Mouse (Mus musculus): ENCODE results near the gene Stau1. TPM values are rescaled to one million over a fixed set of nuclear protein-coding genes. Genes with fewer than 3 reads are reported as not detected.
A peak's percentile ranks its signal among the peaks of the same experiment; 100 is the strongest.

The Stau1 gene
- total RNA-seq, 2 experiments from 2014 or later, result 63.1 to 64.5 TPM

GRCm38 (mm10) chr2:166995021-166995795, 891 bp downstream of the Stau1 start:
- DNase-seq (ENCODE audit: low spot score in 2 of 2), result peak in 1 of 2 experiments; percentile 31

DNA sequence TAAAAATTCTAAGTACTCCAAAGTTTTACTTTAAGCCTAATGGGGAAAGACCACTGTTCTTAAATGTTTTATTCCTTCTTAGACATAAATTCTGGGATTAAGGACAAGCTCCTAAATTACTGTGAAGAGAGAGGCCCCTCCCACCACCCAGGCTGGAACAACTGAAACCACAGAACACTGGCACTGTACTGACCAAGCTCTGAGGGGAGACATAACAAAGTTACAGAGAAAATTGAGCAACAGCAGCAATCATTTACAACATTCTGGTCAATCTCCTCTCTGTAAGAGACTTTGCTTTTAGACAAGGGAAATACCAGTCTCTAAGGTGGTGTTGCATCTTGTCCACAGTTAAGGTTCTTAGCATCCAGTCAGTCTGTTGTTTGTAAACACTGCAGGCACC, 4.2 kb downstream of the Stau1 start:
- DNase-seq (ENCODE audit: low spot score in 2 of 2), result no peak

DNA sequence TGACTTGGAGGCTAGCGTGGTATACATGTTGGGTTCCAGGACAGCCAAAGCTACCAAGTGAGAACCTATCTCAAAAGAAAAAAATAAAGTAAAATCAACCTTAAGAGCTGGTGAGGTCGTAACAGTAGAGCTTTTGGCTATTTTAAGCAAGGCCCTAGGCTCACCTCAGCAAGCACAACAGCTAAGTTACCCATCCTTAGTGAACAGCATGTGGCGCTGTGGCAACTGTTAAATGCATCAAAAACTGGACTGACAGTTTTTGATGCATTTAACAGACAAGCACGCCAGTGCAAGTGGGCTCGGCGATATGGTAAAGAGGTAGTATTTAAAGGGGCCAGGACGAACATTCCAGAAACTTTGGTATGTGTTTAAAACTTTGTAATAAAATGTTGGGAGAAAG, 5.2 kb downstream of the Stau1 start:
- DNase-seq (ENCODE audit: low spot score in 2 of 2), result no peak

GRCm38 (mm10) chr2:166983351-166983894, 12.7 kb downstream of the Stau1 start:
- DNase-seq (ENCODE audit: low spot score in 2 of 2), result no peak

DNA sequence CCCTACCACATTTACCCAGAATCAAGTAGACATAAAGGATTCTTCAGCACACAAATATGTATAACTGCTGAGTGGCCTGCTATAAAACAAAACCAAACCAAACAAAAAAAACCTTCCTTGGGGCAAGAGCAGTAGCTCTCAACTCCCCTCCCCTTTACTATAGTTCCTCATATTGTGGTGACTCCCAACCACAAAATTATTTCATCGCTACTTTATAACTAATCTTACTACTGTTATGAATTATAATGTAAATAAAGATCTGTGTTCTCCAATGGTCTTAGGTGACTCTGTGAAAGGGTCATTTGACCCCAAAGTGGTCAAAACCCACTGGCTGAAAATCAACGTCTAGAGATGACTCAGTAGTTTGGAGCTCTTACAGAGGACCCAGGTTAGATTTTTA, 15.9 kb downstream of the Stau1 start:
- DNase-seq (ENCODE audit: low spot score in 2 of 2), result no peak

- DNase-seq (ENCODE audit: low spot score in 2 of 2), result no peak
Measured at GRCm38 (mm10) chr2:166977490-166977889, 18.6 kb downstream of the Stau1 start.

DNA sequence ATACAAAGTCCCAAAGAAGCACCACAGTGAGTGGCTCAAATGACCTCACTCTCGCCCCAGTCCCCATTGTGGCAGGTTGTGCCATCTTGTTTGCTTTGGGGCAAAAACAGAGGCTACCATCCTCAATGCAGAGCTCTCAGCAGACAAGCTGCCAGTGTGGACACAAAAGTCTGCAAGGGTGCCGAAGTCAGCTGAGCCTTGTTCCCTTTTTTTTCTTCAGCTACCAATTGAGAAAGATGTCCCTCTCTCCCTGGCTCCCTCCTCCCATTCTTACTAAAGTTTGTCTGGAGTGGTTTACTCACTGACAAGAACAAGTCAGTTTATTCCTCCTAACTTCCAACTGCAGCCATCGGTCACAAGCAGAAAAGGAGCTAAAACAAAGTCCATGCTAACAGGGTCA, 19.7 kb downstream of the Stau1 start:
- no peak for DNase-seq (ENCODE audit: low spot score in 2 of 2)

DNA sequence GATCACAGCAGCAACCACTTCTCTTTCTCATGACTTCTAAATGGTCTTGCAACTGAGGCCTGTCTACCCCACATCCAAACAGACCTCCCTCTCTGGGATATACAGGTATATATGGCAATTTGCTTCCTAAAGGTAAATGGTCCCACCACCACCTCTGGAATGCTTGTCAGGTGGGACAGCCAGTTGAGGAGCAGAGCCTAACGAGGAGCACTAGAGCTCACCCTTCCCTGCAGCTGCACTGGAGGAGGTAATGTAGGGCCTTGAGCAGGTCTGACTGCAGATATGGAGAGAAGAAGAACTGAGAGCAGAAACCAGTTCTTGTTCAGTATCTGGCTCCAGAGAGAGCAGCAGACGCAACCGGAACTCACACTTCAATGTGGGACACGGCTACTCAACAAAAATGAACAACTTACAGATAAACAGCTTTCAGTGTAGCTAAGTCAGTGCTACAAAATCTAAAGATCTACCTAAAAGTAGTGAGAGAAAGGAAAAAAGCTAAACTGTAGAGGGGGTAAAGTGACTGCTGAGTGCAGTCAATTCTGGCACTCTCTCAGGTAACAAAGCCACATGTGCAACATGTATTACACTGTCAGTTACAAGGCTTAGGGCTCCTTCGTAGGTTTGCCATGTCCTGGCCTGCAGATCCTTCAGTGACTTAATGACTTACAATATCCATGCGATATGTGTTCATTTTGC, 21.8 kb downstream of the Stau1 start:
- no peak for DNase-seq (ENCODE audit: low spot score in 2 of 2)

DNA sequence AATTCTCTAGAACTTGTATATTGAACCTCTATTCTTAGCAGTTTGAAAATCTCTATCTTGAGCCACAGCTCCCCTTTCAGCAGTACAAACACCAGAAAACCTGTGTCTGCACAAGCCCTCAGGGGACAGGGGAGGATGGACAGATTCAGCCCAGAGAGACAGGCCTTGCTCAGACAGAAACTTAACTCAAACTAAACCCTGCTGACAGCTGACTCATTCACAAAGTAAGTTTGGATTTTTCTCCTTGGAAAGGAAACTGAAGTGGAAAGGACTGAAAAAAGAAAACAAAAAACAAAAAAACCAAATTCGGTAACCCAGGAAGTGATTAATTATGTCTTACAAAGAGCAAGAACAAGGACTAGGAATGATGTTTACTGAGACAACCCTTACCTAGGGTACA, 22.9 kb downstream of the Stau1 start:
- DNase-seq (ENCODE audit: low spot score in 2 of 2), result no peak

- DNase-seq (ENCODE audit: low spot score in 2 of 2), result no peak
Measured at GRCm38 (mm10) chr2:166964773-166965172, 31.3 kb downstream of the Stau1 start.

DNA sequence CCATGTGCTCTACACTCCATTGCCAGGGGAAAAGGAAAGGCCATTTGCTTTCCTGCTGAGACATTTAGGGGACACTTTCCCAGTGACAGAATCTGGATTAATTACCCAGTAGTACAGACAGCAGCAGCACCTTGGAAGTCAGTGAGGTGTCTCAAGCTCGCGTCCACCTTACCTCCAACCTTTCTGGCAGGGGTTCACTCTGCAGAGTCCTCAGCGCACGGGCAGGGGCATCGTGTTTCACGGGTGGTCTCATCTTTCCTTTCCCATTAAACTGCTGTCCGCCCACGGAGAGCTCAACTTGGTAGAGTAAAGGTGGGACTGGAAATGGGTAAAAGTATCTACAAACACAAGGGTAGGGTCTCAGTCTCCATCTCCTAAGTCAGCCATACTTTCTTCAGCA, 32.8 kb downstream of the Stau1 start:
- DNase-seq (ENCODE audit: low spot score in 2 of 2), result no peak

DNA sequence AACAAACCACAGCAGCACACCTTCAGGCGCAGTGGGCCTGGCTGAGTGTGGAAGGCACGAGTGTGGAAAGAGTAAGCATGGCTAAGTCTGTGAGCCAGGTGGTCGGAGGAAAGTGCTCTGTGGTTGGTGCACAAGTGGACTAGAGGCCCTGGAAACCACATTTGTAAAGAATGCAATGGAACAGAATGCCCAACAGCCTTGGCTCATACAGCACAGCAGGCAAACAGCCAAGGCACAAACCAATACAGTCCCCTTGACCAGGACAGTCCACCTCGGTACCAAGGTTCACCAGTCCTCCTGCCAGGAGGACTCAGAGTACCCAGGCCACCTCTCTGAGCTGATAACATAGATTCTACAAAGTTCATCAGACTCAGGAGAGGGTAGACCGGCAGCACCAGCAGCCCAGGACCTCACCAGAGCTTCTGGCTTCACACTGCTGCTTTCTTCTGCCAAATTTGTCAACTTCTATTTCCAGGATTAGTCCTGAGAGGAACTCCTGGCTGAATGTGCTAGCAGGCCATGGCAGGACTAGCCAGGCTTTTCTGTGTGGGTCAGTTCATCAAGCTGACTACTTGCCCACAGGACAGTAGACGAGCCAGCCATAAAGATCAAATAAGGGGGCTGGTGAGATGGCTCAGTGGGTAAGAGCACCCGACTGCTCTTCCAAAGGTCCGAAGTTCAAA, 35.3 kb downstream of the Stau1 start:
- DNase-seq (ENCODE audit: low spot score in 2 of 2), result no peak

- DNase-seq (ENCODE audit: low spot score in 2 of 2), result no peak
Measured at GRCm38 (mm10) chr2:166956805-166957204, 39.3 kb downstream of the Stau1 start.

DNA sequence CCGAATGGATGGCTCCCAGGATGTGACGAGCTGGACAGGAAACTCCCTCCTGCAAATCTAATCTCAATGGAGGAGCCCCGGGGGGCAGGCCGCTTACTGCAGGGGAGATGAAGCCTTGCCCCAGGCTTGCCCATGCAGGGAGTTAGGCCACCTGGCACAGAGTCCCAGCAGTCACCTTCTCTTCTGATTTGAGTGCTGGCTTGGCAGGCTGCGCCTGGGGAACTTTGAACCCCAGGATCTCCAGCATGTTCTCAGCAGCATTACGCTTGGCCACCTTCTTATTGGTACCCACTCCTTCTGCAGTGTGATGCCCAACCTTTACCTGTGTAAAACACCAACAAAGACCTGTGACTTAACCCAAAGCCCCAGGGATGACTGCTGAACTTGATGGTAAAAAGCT, 43.9 kb downstream of the Stau1 start:
- DNase-seq (ENCODE audit: low spot score in 2 of 2), result no peak

DNA sequence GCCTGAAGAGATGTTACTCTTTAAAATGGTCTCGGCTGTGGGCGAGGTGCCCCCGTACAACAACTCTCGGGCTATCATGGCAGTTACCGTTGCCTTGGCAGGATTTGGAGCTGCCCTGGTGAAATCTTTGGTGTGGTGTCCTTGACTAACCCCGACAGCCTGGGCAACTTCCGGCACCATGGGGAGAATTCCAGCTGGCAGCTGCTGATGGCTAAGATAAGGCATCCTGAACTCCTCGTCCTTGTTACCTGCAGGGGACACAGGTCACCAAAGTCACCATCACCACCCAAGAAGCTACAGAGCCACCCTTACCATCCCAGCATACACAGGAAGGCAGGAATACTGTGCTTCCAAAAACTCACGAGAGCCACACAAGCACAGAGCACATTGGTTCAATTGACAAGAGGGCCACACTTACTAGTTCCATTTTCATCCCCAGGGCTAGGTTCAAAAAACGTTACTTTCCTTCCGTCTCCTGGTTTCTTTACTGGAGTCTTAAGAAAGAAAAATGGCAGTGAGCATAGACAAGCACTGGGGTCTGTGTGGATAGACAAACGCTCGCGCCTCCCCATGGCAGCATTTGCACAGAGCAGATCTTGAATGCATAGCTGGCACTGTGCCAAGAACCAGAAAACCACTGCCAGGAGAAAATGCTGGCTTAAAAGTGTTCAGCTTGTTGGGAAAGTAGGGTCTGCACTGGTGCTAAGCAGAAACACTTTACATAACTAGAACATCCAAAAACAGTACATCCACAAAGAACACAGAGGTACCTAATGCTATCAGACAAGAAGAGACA, 45.0 kb downstream of the Stau1 start:
- DNase-seq (ENCODE audit: low spot score in 2 of 2), result no peak

GRCm38 (mm10) chr2:166948936-166949335, 47.2 kb downstream of the Stau1 start:
- no peak for DNase-seq (ENCODE audit: low spot score in 2 of 2)

GRCm38 (mm10) chr2:166948246-166948645, 47.9 kb downstream of the Stau1 start:
- DNase-seq (ENCODE audit: low spot score in 2 of 2), result no peak

- DNase-seq (ENCODE audit: low spot score in 2 of 2), result no peak
Measured at GRCm38 (mm10) chr2:166945456-166945855, 50.6 kb downstream of the Stau1 start.

DNA sequence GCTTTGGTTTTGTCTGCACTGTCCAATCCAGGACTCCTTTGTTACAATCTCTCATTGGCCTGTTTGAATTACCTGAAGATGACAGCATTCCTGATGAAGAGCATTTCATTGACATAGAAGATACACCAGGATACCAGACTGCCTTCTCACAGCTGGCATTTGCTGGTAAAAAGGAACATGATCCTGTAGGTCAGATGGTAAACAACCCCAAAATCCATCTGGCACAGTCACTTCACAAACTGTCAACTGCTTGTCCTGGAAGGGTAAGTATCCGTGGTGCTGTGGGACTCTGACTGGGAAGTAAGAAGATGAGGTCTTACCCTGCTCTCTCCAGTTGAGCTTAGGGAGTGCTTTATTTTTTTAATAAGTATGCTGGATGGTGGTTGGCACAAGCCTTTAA, 51.8 kb downstream of the Stau1 start:
- no peak for DNase-seq (ENCODE audit: low spot score in 2 of 2)

DNA sequence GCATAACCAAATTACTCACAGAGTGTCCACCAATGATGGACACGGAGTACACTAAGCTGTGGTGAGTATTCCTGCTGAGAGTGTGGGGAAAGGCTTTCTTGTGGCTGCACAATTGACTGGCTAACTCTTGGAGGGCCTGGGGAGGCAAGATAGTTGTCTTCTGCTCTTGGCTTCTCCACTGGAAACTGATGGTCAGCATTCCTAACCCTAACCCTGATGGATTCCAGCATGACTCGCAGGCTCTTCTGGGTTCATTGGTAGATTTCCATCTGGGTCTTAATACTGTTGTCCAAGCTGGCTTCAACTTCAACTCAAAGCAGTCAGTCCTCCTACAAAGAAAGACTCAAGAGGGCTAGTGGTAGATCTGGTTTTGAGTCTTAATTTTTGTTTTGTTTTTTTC, 53.0 kb downstream of the Stau1 start:
- DNase-seq (ENCODE audit: low spot score in 2 of 2), result no peak

DNA sequence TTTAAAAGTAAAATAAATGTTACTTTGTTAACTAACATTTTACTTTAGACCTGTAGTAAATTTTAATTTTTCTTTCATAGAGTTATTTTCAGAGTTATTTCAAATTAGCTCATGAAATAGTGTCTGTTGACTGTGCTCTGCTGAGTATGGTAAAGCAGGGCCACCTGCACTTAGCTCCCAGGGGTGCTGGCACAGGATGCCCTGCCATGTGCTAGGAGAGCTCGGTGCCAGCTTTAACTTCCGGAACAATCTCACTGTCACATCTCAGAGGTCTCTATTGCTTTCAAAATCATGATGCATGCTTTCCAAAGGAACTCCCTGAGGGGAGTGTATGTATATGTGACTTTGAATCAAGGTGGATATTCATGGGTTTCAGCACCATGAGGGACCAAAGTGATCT, 59.9 kb downstream of the Stau1 start:
- no peak for DNase-seq (ENCODE audit: low spot score in 2 of 2)
